Mouse (Mus musculus): Measurements from ENCODE around the gene Hcn4. TPM values are rescaled to one million over a fixed set of nuclear protein-coding genes. Genes with fewer than 3 reads are reported as not detected.
A peak's percentile ranks its signal among the peaks of the same experiment; 100 is the strongest.

Hcn4 gene
- polyA plus RNA-seq, 1 experiment from 2014 or later = 1.4 TPM

- no peak overlapping the region for H3K27ac ChIP-seq (ENCODE audit: low read depth, low read length)
- WGBS = 27% methylated on average over 30 of the region's 30 CpGs
These were observed 35.9 kb downstream of the Hcn4 start for GRCm38 (mm10) chr9:58859080-58859635.

DNA sequence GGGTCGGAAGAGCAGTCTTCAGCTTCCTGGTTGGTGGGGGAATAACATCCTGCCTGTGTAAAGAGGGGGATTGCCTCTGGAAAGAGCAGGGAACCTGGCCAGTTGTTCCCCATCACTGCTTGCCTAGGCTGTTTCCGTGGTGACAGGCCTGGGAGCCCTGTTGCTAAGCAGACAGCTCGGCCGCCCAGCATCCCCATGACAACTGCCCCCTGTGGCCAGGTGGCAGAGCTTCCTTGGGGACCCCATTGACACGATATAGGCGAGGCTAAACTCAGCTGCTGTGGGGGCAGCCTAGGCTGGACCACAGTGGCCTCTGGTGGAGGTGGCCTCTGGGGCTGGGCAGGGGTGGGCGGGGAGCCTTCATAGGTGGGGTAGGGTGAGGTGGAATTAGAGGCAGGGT lies 40.6 kb downstream of the Hcn4 start:
- H3K27me3 ChIP-seq (ENCODE audit: control insufficient read depth, insufficient read depth, low read length) = peaks cover 5% of the 10 kb centered on the region; the same call in 1 of the 2 replicates
- DNase-seq (ENCODE audit: low spot score) (peak; percentile 51), ATAC-seq (ENCODE audit: insufficient read depth, low FRiP score, low TSS enrichment) (peak; percentile 60; the same call in 1 of the 2 replicates)
- no peak overlapping the region for H3K4me2 ChIP-seq (ENCODE audit: low read depth)
- 33% methylated on average over 7 of the region's 7 CpGs for WGBS
- H3K27ac ChIP-seq (ENCODE audit: low read depth, low read length) = no peak overlapping the region
- H3K9ac ChIP-seq (ENCODE audit: low read length) = no peak overlapping the region
- H3K36me3 ChIP-seq (ENCODE audit: control insufficient read depth, insufficient read depth, low read length) = no peaks in the 10 kb centered on the region
- H3K4me1 ChIP-seq (ENCODE audit: control insufficient read depth, insufficient read depth, low read length) = peaks cover 15% of the 10 kb centered on the region; the same call in 1 of the 2 replicates
- no peaks in the 10 kb centered on the region for H3K9me3 ChIP-seq (ENCODE audit: control insufficient read depth, low read length)
- H3K4me3 ChIP-seq (ENCODE audit: low read depth, low read length) = no peak overlapping the region

More at GRCm38 (mm10) chr9:58859080-58859635, 35.9 kb downstream of the Hcn4 start:
- H3K4me1 ChIP-seq (ENCODE audit: control insufficient read depth, insufficient read depth, low read length) = peaks cover 15% of the 10 kb centered on the region; the same call in 1 of the 2 replicates
- ATAC-seq (ENCODE audit: insufficient read depth, low FRiP score, low TSS enrichment) (no peak), DNase-seq (ENCODE audit: low spot score) (no peak)
- H3K27me3 ChIP-seq (ENCODE audit: control insufficient read depth, insufficient read depth, low read length) = peaks cover 5% of the 10 kb centered on the region; the same call in 1 of the 2 replicates
- peak overlapping the region; percentile 32 for H3K4me2 ChIP-seq (ENCODE audit: low read depth)
- H3K9me3 ChIP-seq (ENCODE audit: control insufficient read depth, low read length) = no peaks in the 10 kb centered on the region
- H3K36me3 ChIP-seq (ENCODE audit: control insufficient read depth, insufficient read depth, low read length) = no peaks in the 10 kb centered on the region
- no peak overlapping the region; the same call in 1 of the 2 replicates for H3K4me3 ChIP-seq (ENCODE audit: low read depth, low read length)
- H3K9ac ChIP-seq (ENCODE audit: low read length) = peak overlapping the region; percentile 14; the same call in 1 of the 2 replicates

DNA sequence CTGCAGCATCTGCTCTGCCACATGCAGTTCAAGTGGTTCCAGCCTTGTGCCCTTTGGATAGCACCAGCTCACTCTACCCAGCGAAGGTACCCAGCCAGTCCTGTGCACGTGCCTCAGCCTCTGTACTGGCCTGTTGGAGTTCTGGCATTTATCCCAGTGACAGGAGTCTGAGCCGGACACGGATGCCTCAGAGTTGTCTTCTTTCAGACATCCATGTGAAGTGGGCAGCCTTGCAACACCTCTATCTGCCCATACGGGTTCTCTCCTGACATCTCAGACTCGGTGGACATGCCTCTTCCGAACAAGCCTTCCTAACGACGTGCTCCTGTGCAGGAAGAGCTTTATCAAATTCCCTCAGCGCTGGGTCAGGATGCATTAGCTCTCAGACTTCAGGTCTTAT lies 47.9 kb downstream of the Hcn4 start:
- H3K4me2 ChIP-seq (ENCODE audit: low read depth) = no peak overlapping the region
- H3K4me1 ChIP-seq (ENCODE audit: control insufficient read depth, insufficient read depth, low read length) = no peaks in the 10 kb centered on the region
- H3K9ac ChIP-seq (ENCODE audit: low read length) = no peak overlapping the region
- H3K27me3 ChIP-seq (ENCODE audit: control insufficient read depth, insufficient read depth, low read length) = no peaks in the 10 kb centered on the region
- H3K27ac ChIP-seq (ENCODE audit: low read depth, low read length) = no peak overlapping the region
- 88% methylated on average over 10 of the region's 10 CpGs for WGBS
- DNase-seq (ENCODE audit: low spot score) (no peak), ATAC-seq (ENCODE audit: insufficient read depth, low FRiP score, low TSS enrichment) (no peak)
- H3K9me3 ChIP-seq (ENCODE audit: control insufficient read depth, low read length) = no peaks in the 10 kb centered on the region
- H3K36me3 ChIP-seq (ENCODE audit: control insufficient read depth, insufficient read depth, low read length) = peaks cover 2% of the 10 kb centered on the region; the same call in 1 of the 2 replicates
- H3K4me3 ChIP-seq (ENCODE audit: low read depth, low read length) = no peak overlapping the region

GRCm38 (mm10) chr9:58873541-58874324 lies 50.5 kb downstream of the Hcn4 start:
- Histone ChIP-seq H3K4me2 (ENCODE audit: low read depth) (no peak overlapping the region), H3K27me3 (ENCODE audit: control insufficient read depth, insufficient read depth, low read length) (no peaks in the 10 kb centered on the region), H3K9me3 (ENCODE audit: control insufficient read depth, low read length) (no peaks in the 10 kb centered on the region), H3K36me3 (ENCODE audit: control insufficient read depth, insufficient read depth, low read length) (peaks cover 2% of the 10 kb centered on the region; the same call in 1 of the 2 replicates), H3K4me3 (ENCODE audit: low read depth, low read length) (no peak overlapping the region), H3K27ac (ENCODE audit: low read depth, low read length) (no peak overlapping the region), H3K9ac (ENCODE audit: low read length) (no peak overlapping the region), H3K4me1 (ENCODE audit: control insufficient read depth, insufficient read depth, low read length) (no peaks in the 10 kb centered on the region)
- DNase-seq (ENCODE audit: low spot score) (peak; percentile 68), ATAC-seq (ENCODE audit: insufficient read depth, low FRiP score, low TSS enrichment) (no peak)
- 48% methylated on average over 10 of the region's 10 CpGs for WGBS

DNA sequence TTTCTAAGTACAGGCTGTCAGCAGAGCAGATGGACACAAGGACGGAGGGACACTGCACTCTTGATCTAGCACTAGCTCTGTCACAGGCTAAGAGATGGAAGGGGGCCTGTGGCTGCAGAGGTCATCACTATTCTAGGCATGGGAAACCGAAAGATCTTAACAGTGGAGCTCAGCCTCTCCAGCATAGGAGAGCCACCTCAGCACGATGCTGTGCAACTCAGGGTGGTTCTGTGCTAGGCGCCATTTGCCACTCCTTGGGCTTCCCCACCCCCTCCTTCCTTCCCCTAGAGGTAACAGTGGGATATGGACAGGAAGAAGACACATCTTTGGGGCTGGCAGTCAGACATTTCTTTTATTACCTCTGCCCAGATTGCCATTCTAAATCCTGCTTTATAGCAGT lies 51.1 kb downstream of the Hcn4 start:
- no peak for ATAC-seq (ENCODE audit: insufficient read depth, low FRiP score, low TSS enrichment)
- WGBS = 83% methylated on average over 4 of the region's 4 CpGs
- H3K36me3 ChIP-seq (ENCODE audit: control insufficient read depth, insufficient read depth, low read length) = peaks cover 2% of the 10 kb centered on the region; the same call in 1 of the 2 replicates
- no peak overlapping the region for H3K9ac ChIP-seq (ENCODE audit: low read length)
- no peaks in the 10 kb centered on the region for H3K27me3 ChIP-seq (ENCODE audit: control insufficient read depth, insufficient read depth, low read length)
- H3K27ac ChIP-seq (ENCODE audit: low read depth, low read length) = no peak overlapping the region
- no peak overlapping the region for H3K4me3 ChIP-seq (ENCODE audit: low read depth, low read length)
- H3K4me1 ChIP-seq (ENCODE audit: control insufficient read depth, insufficient read depth, low read length) = no peaks in the 10 kb centered on the region
- no peak for DNase-seq (ENCODE audit: low spot score)
- no peaks in the 10 kb centered on the region for H3K9me3 ChIP-seq (ENCODE audit: control insufficient read depth, low read length)
- no peak overlapping the region for H3K4me2 ChIP-seq (ENCODE audit: low read depth)

DNA sequence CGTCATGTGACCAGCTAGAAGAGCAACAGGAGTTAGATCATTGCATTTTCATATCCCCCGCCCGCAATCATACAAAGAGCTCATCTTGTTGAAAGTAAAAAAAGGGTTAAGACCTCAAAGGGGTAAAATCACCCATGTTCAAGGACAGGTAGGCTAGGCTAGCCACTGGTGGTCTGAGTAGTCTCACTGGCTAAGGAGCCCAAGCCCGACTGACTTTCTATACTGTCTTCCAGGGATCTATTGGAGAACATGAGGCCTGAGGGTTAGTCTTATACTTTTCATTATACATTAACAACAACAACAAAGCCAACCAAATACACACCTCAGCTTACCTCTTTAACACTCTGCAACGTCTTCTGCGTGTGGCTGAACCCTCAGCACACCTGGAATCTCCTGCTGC lies 52.2 kb downstream of the Hcn4 start:
- no peak for ATAC-seq (ENCODE audit: insufficient read depth, low FRiP score, low TSS enrichment)
- no peaks in the 10 kb centered on the region for H3K4me1 ChIP-seq (ENCODE audit: control insufficient read depth, insufficient read depth, low read length)
- no peak overlapping the region for H3K4me2 ChIP-seq (ENCODE audit: low read depth)
- peaks cover 3% of the 10 kb centered on the region; the same call in 1 of the 2 replicates for H3K36me3 ChIP-seq (ENCODE audit: control insufficient read depth, insufficient read depth, low read length)
- no peak for DNase-seq (ENCODE audit: low spot score)
- H3K9me3 ChIP-seq (ENCODE audit: control insufficient read depth, low read length) = no peaks in the 10 kb centered on the region
- no peak overlapping the region for H3K4me3 ChIP-seq (ENCODE audit: low read depth, low read length)
- H3K9ac ChIP-seq (ENCODE audit: low read length) = no peak overlapping the region
- no peak overlapping the region for H3K27ac ChIP-seq (ENCODE audit: low read depth, low read length)
- no peaks in the 10 kb centered on the region for H3K27me3 ChIP-seq (ENCODE audit: control insufficient read depth, insufficient read depth, low read length)
- WGBS = 92% methylated on average over 6 of the region's 6 CpGs

DNA sequence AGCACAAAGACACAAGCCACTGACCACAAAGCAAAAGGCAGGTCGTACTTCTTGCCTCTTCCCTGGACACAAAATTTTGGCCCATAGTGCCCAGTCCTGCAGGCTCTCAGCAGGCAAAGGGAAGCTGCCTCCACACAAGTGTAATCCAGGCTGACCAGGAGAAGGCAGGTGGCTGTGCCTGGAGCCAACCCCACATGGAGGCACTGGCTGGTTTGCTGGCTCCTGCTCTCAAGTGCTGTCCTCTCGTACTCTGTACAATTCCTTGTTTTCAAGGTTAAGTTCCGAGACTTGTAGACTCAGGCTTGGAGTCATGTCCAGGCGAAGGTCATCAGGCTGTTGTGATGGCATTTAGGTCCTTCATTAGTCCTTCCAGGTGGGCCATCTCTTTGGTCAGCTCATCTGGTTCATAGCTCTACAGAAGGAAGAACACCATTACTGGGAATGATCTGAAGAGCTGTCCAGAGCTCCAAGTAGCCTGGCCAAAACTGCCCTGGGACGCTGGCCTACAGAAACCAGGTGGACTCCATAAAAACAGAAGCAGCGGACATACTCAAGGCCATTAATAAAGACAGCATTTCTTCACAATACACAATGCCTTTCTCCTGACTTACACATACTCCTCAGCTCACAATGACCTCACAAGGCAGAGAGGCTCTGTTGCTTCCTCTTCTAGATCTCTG lies 53.9 kb downstream of the Hcn4 start:
- Histone ChIP-seq H3K36me3 (ENCODE audit: control insufficient read depth, insufficient read depth, low read length) (peaks cover 5% of the 10 kb centered on the region; the same call in 1 of the 2 replicates), H3K27ac (ENCODE audit: low read depth, low read length) (no peak overlapping the region), H3K9ac (ENCODE audit: low read length) (no peak overlapping the region), H3K9me3 (ENCODE audit: control insufficient read depth, low read length) (no peaks in the 10 kb centered on the region), H3K4me1 (ENCODE audit: control insufficient read depth, insufficient read depth, low read length) (no peaks in the 10 kb centered on the region), H3K27me3 (ENCODE audit: control insufficient read depth, insufficient read depth, low read length) (no peaks in the 10 kb centered on the region), H3K4me2 (ENCODE audit: low read depth) (no peak overlapping the region), H3K4me3 (ENCODE audit: low read depth, low read length) (no peak overlapping the region)
- no peak for ATAC-seq (ENCODE audit: insufficient read depth, low FRiP score, low TSS enrichment)
- 88% methylated on average over 6 of the region's 6 CpGs for WGBS
- DNase-seq (ENCODE audit: low spot score) = no peak

DNA sequence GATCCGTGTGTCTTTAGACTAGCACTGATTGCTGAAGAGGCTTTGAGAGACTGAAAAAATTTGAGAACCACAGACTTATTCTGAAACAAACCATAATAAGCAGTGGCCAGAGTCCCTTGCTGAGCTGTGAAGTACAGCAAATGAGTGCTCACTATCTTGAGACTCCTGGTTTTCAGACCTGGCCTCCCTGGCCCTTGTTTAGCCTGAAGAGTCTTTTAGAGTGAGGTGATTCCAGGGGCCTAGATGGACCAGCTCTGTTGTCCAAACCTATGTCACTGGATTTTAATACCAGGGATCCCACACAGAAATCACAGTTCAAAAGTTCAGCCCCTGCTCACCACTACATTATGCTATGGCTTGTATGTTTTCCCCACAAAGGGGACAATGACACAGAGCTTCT lies 56.6 kb downstream of the Hcn4 start:
- Histone ChIP-seq H3K4me3 (ENCODE audit: low read depth, low read length) (no peak overlapping the region), H3K27ac (ENCODE audit: low read depth, low read length) (no peak overlapping the region), H3K27me3 (ENCODE audit: control insufficient read depth, insufficient read depth, low read length) (no peaks in the 10 kb centered on the region), H3K4me1 (ENCODE audit: control insufficient read depth, insufficient read depth, low read length) (no peaks in the 10 kb centered on the region), H3K4me2 (ENCODE audit: low read depth) (no peak overlapping the region), H3K36me3 (ENCODE audit: control insufficient read depth, insufficient read depth, low read length) (peaks cover 5% of the 10 kb centered on the region; the same call in 1 of the 2 replicates), H3K9ac (ENCODE audit: low read length) (no peak overlapping the region), H3K9me3 (ENCODE audit: control insufficient read depth, low read length) (no peaks in the 10 kb centered on the region)
- WGBS = 90% methylated on average over 1 of the region's 1 CpGs
- no peak for ATAC-seq (ENCODE audit: insufficient read depth, low FRiP score, low TSS enrichment)
- no peak for DNase-seq (ENCODE audit: low spot score)

All from neural tube, embryonic 11.5 days (tissue).